Comparison of ENCODE assay signal across 8 mouse cellular contexts in genomic region chr17:47009898-47010721, GRCm38 (mm10). TPM values are rescaled to one million over a fixed set of nuclear protein-coding genes. Genes with fewer than 3 reads are reported as not detected.
DNase-seq lines count a peak whose midpoint lies in the region; ATAC-seq and TF ChIP-seq lines count a peak whose summit lies in the region.

Gene Ubr2 (minus strand): TSS chr17:47010556.

- H3K36me3 ChIP-seq in megakaryocyte, embryonic 14.5 days (replicated peaks; ENCODE audit: low read length): peaks cover 17% of the 10 kb centered on the region

- peak within 1 kb of the TSS; percentile 91 for H3K27ac ChIP-seq in cortical plate, adult 2 months (ENCODE audit: insufficient read depth, low read length)

- H3K9me3 ChIP-seq in megakaryocyte, embryonic 14.5 days: no peaks in the 10 kb centered on the region

- H3K27me3 ChIP-seq in megakaryocyte, embryonic 14.5 days (replicated peaks): peaks cover 3% of the 10 kb centered on the region

- DNase-seq in gastrocnemius, adult 8-10 months (ENCODE audit: low spot score in 2 of 2): peak; percentile 89 to 92
- peak; percentile 93 for DNase-seq in hindlimb bud, embryonic 11.5 days (ENCODE audit: extremely low spot score, low read depth, low spot score)
- DNase-seq in left cerebral cortex, adult 8-10 months (ENCODE audit: low spot score in 2 of 2): peak; percentile 76 to 89
- peak; percentile 95 to 96 for DNase-seq in right cerebral cortex, postnatal 10 days (ENCODE audit: low spot score in 2 of 2)
- peak; percentile 76 for DNase-seq in urinary bladder, postnatal 25 days (ENCODE audit: low spot score)

- 0 out of 2 replicates have a peak, but pooled peaks have one; percentile 9 for TF ChIP-seq CTCF in cortical plate, adult 2 months (IDR thresholded peaks at IDR 0.05; ENCODE audit: extremely low read depth, insufficient read depth, low read length)

- H3K4me1 ChIP-seq in cortical plate, adult 2 months (ENCODE audit: control insufficient read depth, insufficient read depth, low read length): peaks cover 8% of the 10 kb centered on the region; the same call in 1 of the 2 replicates
- H3K4me1 ChIP-seq in megakaryocyte, embryonic 14.5 days: peaks cover 36% of the 10 kb centered on the region

- peak; percentile 89 for ATAC-seq in activated CD4-positive, CD25-positive, alpha-beta regulatory T cell, adult 4 months

- peak; percentile 95 for TF ChIP-seq POLR2A in cortical plate, adult 2 months (IDR thresholded peaks at IDR 0.05; ENCODE audit: extremely low read depth, insufficient read depth, low read length)

- H3K4me3 ChIP-seq in cortical plate, adult 2 months (ENCODE audit: insufficient read depth, low read length): peak within 1 kb of the TSS; percentile 64
- H3K4me3 ChIP-seq in megakaryocyte, embryonic 14.5 days (replicated peaks): peak within 1 kb of the TSS; percentile 99

RNA-seq across cellular contexts. Expression of gene Ubr2, which starts in this region (rescaled TPM):
- polyA plus RNA-seq in activated CD4-positive, CD25-positive, alpha-beta regulatory T cell, adult 4 months (2017; shearing (Covaris generic)): 10 to 100 TPM; 14.1 to 20.1 TPM
- polyA plus RNA-seq in cortical plate, adult 2 months (2012; rRNA removed): 35.2 and 38.1 TPM in 2 replicates
- 10 to 100 TPM; 57.5 to 65.9 (median 63.7) TPM for total RNA-seq in gastrocnemius, adult 8-10 months (2022)
- total RNA-seq in left cerebral cortex, adult 8-10 months (2022): 10 to 100 TPM; 52.1 to 58.3 (median 57.0) TPM
- polyA plus RNA-seq in megakaryocyte, embryonic 14.5 days (2012; ENCODE audit: insufficient read depth, low replicate concordance): 3.5 and 4.8 TPM in 2 replicates

Comparison
In these comparisons a context has a peak if more than half of its experiments do, and no peak if none do; other contexts are left out.
1. Peak in every context shown above with its lines: DNase-seq, ATAC-seq, H3K4me3 ChIP-seq and H3K27ac ChIP-seq.